Mouse (Mus musculus) megakaryocyte, embryonic 14.5 days (primary cell): Measurements from ENCODE around the gene Kpna1. TPM values are rescaled to one million over a fixed set of nuclear protein-coding genes. Genes with fewer than 3 reads are reported as not detected.
A peak's percentile ranks its signal among the peaks of the same experiment; 100 is the strongest.

Experiments used
- H3K27me3 ChIP-seq: replicated peaks from 2 replicates; pipeline ENCODE3; 2012; ENCODE audit warnings: inconsistent platforms
- H3K36me3 ChIP-seq: replicated peaks from 2 replicates; pipeline ENCODE3; 2012; ENCODE audit warnings: low read length, inconsistent platforms, mixed read lengths
- H3K4me1 ChIP-seq: 2 replicates; pipeline ENCODE4 v1.6.1; 2012; ENCODE audit warnings: inconsistent platforms
- H3K4me3 ChIP-seq: replicated peaks from 2 replicates; pipeline ENCODE3; 2012; ENCODE audit warnings: moderate library complexity, mild to moderate bottlenecking, inconsistent platforms
- H3K9me3 ChIP-seq: 2 replicates; pipeline ENCODE4 v1.6.1; 2012; ENCODE audit warnings: inconsistent platforms
- FLI1 ChIP-seq: IDR thresholded peaks from 2 replicates; pipeline ENCODE4 v1.6.1; 2012; ENCODE audit warnings: low read length, inconsistent platforms, mixed read lengths
- GATA1 ChIP-seq: IDR thresholded peaks from 3 replicates; pipeline ENCODE4 v1.6.1; 2012; ENCODE audit warnings: mixed read lengths, low read length, inconsistent platforms, borderline replicate concordance
- polyA plus RNA-seq: library from polyadenylated mRNA; stranded (reverse); fragments of >175 nt; gene quantifications from 2 replicates; pipeline ENCODE4 v1.2.3, GENCODE M21; 2012; ENCODE audit warnings: low replicate concordance; ENCODE audit not compliant: insufficient read depth

Gene Kpna1
- polyA plus RNA-seq, 1 experiment: 13.3 TPM

DNA sequence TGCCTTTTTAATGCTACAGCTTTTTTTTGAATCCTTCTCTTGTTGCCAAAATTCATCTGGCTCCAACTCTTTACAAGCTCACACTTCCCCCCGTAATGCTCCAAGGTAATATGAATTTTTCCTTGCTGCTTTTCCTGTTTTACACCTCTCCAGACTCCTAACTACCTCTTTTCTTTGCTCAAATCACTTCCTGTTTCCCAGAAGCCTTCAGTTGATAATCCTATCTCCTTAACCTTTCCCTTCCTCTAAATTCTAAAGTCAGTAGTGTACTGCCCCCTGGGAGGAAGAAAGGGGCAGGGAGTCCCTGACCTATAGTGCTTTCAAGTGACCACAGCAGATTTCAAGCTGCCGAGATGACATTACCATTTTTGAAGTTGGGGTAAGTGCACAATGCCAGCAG lies 89.1 kb downstream of the Kpna1 start:
- Histone ChIP-seq H3K4me1 (peaks cover 73% of the 10 kb centered on the region), H3K9me3 (no peaks in the 10 kb centered on the region), H3K36me3 (peaks cover 47% of the 10 kb centered on the region), H3K4me3 (peak overlapping the region; percentile 83), H3K27me3 (no peaks in the 10 kb centered on the region)
- TF ChIP-seq FLI1 (no peak), GATA1 (no peak)

DNA sequence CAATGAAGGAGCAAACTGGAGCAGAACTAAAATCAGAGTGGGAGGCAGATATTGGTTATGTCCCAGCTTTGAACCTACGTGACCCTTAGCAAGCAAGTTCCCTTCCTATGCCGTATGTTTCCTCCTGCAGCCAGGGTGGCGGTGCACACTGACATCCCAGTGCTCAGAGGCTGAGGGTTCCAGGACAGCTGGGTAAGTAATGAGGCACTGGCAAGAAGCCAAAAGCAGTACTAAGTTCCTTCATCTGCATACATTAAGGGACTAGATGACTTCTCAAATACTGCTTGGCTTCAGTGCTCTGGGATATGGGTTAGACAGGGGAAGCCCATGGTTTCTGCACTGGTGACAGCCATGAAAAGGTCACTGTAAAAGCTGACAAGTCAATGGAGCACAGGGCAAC lies 89.8 kb downstream of the Kpna1 start:
- H3K36me3 ChIP-seq: peaks cover 41% of the 10 kb centered on the region
- H3K4me1 ChIP-seq: peaks cover 70% of the 10 kb centered on the region
- H3K27me3 ChIP-seq: no peaks in the 10 kb centered on the region
- TF ChIP-seq GATA1 (no peak), FLI1 (no peak)
- H3K4me3 ChIP-seq: peak overlapping the region; percentile 83
- H3K9me3 ChIP-seq: no peaks in the 10 kb centered on the region

DNA sequence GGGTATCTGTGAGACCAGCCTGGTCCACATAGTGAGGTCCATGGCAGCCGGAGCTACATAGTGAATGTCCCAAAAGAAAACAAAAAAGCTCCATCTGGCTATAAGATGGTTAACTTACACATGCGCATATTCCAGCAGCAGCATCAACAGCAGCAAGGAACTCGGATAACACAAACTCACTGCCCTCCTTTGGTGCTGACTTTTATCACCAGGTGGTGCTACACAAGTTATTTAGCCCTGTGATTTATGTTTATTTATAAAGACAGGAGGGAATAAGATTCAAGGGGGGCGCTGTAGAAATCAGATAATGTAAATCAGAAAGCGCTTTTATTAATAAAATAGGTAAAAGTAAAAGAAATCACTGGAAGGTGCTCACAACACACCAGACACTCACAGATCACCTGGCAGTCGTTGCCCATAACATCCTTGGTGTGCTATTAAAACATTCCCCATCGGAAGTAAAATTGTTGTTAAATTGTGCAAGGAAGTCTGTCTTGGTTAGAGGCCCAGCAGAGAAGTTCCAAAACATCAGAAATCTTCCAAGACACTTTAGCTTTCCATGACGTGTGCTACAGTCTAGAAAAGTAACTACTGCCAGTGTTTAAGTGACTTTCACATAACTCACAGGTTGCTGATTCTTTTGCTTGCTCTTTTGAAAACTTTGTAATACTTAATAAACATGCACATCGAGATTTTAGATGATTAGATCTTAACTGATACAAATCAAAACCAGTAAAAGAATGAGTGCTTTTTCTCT lies 91.4 kb downstream of the Kpna1 start:
- Histone ChIP-seq H3K4me1 (peaks cover 65% of the 10 kb centered on the region), H3K9me3 (no peaks in the 10 kb centered on the region), H3K4me3 (peak overlapping the region; percentile 99), H3K36me3 (peaks cover 40% of the 10 kb centered on the region), H3K27me3 (no peaks in the 10 kb centered on the region)
- TF ChIP-seq GATA1 (no peak), FLI1 (no peak)

DNA sequence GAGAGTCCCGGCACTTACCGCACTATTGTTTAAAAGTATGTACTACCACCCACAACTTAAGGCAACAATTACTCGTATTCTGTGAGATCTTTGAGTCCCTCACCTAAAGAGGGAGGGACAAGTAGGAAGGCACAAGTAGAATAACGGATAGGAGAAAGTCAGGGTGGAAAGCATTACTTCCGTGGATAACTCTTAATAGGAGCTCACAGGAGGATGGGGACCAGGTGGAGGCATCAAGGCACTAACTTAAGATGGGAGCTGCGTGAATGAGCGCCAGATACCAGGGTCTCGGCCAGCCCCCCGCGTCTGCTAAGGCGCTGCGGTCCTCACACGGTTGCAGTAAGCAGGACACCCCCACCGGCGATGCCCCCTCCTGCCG lies 92.5 kb downstream of the Kpna1 start:
- TF ChIP-seq FLI1: no peak
- TF ChIP-seq GATA1: no peak
- Histone ChIP-seq H3K36me3 (peaks cover 42% of the 10 kb centered on the region), H3K27me3 (no peaks in the 10 kb centered on the region)

DNA sequence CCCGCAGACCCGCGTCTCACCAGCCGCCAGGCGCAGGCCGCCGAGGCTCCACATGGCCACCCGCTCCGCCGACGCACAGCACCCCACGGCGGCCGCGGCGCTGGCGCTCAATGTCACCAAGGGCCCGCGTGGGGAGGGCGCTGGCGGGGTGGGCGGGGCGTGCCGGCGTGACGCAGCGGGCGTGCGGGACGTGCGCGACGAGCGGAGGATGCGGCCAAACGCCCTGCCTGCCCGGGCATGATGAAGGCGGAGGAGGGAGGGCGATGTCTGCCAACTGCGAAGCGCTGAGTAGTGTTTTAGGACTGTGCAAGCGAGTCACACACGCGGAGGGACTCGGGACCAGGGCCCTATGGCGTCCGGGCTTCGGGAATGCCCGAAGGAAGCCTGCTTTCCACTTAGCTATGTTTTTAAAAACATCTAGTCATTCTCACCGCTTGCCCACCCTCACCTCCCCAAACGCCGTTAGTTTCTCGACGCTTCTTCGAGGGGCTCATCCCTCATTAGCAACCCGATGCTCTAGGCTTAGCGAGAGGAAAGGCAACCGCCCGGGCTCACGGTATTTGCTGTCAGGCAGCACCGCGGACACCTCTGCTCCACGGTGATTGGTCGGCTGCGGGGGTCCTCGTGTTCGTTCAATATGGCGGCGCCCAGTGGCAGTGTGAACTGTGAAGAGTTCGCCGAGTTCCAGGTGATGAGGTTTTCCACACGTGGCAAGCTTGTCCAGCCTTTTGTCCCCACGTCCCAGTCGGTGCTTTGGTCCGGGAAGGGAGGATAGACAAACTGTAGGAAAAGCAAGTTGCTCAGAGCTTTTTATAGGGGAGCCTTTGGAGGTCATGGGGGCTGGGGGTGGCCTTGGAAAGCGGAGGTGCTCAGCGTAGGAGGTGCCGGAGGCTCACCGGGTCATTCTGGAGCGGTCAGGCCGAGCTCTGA lies 93.2 kb downstream of the Kpna1 start, which contains the start of the genes Fam162a and Ccdc58:
Gene Fam162a, minus strand, starts transcription at position 145 of the 930 bp plus-strand sequence.
Gene Ccdc58, plus strand, starts transcription at position 236 of the 930 bp plus-strand sequence.
- TF ChIP-seq FLI1 (no peak), GATA1 (no peak)
- Histone ChIP-seq H3K36me3 (peaks cover 45% of the 10 kb centered on the region), H3K4me3 (peak within 1 kb of the TSS; percentile 99), H3K9me3 (no peaks in the 10 kb centered on the region), H3K27me3 (no peaks in the 10 kb centered on the region), H3K4me1 (peaks cover 58% of the 10 kb centered on the region)

More for the DNA sequence above, 92.5 kb downstream of the Kpna1 start:
- Histone ChIP-seq H3K4me3 (peak overlapping the region; percentile 99), H3K4me1 (peaks cover 62% of the 10 kb centered on the region), H3K9me3 (no peaks in the 10 kb centered on the region)

DNA sequence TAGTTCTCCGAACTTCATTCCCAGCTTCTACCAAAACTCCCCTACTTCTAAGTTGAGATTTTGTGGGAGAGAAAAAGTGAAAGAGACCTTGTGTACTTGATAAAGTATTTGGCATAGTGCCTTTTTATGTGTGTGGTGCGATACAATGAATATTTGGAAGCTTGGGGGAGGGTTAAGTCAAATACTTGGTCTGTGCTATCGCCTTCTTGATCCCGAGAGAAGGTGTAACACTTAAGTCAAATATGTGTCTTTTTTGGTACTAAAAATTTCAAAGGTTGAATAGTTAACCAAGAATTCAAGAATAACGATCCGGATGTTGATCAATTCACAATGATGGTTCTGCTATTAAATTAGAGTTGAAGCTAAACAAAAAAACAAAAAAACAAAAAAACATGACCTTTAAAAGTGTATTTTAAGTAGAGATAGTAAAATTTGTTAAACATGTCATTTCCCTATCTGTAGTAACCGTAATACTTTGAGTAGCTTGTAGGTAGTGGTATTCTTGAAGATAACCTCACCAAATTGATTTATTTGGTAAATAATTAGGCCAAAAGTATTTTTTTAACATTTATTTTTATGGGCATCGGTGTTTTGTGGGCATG lies 94.0 kb downstream of the Kpna1 start:
- Histone ChIP-seq H3K36me3 (peaks cover 38% of the 10 kb centered on the region), H3K27me3 (no peaks in the 10 kb centered on the region), H3K9me3 (no peaks in the 10 kb centered on the region), H3K4me3 (peak overlapping the region; percentile 99), H3K4me1 (peaks cover 50% of the 10 kb centered on the region)
- TF ChIP-seq FLI1 (no peak), GATA1 (no peak)

DNA sequence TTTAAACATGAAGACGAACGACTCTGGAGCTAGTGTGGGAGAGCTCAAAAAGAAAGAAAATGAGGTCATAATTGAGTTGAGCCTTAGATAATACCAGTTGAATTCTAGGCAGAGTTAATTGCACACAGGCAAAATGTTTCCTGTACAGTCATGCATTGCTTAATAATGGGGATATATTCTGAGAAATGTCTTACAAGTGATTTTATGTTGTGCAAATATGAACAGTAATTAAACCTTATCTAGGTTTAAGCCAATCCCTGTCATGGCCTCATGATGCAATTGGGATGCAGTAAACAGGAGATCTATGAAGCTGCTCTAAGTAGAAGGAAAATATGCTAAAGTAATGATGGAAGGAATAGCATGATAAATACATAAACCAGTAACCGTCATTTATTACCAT lies 96.2 kb downstream of the Kpna1 start:
- H3K4me3 ChIP-seq: no peak overlapping the region
- H3K27me3 ChIP-seq: no peaks in the 10 kb centered on the region
- no peak for TF ChIP-seq FLI1
- no peak for TF ChIP-seq GATA1
- H3K4me1 ChIP-seq: peaks cover 35% of the 10 kb centered on the region
- H3K9me3 ChIP-seq: no peaks in the 10 kb centered on the region
- peaks cover 40% of the 10 kb centered on the region for H3K36me3 ChIP-seq

DNA sequence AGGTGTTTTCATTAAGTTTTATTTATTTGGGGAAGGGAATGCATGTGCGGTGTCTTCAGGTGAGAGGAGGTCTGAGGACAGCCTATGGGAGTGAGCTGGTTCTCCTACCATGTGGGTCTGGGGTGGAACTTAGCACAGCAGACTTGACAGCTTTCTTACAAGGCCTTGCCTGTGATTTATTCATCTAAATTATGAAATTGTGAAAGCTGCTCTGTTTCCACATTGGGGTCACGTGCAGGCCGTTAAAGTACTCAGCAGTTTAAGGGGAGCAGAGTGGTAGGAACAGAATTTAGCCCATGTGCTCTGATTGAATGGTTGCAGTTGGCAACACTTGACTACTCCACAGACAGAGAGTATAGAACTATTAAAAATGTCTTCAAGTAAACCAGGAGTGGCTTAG lies 101.4 kb downstream of the Kpna1 start:
- TF ChIP-seq FLI1 (no peak), GATA1 (no peak)
- H3K36me3 ChIP-seq: peaks cover 69% of the 10 kb centered on the region
- H3K4me3 ChIP-seq: no peak overlapping the region
- H3K27me3 ChIP-seq: no peaks in the 10 kb centered on the region
- H3K4me1 ChIP-seq: peaks cover 14% of the 10 kb centered on the region
- no peaks in the 10 kb centered on the region for H3K9me3 ChIP-seq

Other genes with a start within 250 kb of the Kpna1 start
- 0.97 TPM in 1 of 2 replicates, not detected in the other for gene Dirc2, start 209.4 kb upstream of the Kpna1 start, polyA plus RNA-seq
- gene Hspbap1, start 208.4 kb upstream of the Kpna1 start, polyA plus RNA-seq: 5.1 TPM in 1 of 2 replicates, not detected in the other
- gene Parp14, start 107.2 kb upstream of the Kpna1 start, polyA plus RNA-seq: 1.3 TPM in 1 of 2 replicates, not detected in the other
- 0.62 and 3.0 TPM in 2 replicates for gene Parp9, start 40.3 kb upstream of the Kpna1 start, polyA plus RNA-seq
- gene Dtx3l, start 39.6 kb upstream of the Kpna1 start, polyA plus RNA-seq: 0.40 and 1.3 TPM in 2 replicates
- 0.61 and 0.82 TPM in 2 replicates for gene Wdr5b, start 62.4 kb downstream of the Kpna1 start, polyA plus RNA-seq
- 3.7 and 230 TPM in 2 replicates for gene Fam162a, start 92.8 kb downstream of the Kpna1 start, polyA plus RNA-seq
- 2.3 and 7.6 TPM in 2 replicates for gene Ccdc58, start 92.9 kb downstream of the Kpna1 start, polyA plus RNA-seq
- not detected in 2 replicates for gene Csta1, start 152.5 kb downstream of the Kpna1 start, polyA plus RNA-seq
- 1.6 TPM in 1 of 2 replicates, not detected in the other for gene Stfa2l1, start 178.1 kb downstream of the Kpna1 start, polyA plus RNA-seq
- gene Gm5483, start 205.5 kb downstream of the Kpna1 start, polyA plus RNA-seq: 2.0 TPM in 1 of 2 replicates, not detected in the other
- not detected in 2 replicates for gene Gm5416, start 231.7 kb downstream of the Kpna1 start, polyA plus RNA-seq
- gene 2010005H15Rik, start 242.7 kb downstream of the Kpna1 start, polyA plus RNA-seq: not detected in 2 replicates